Mouse (Mus musculus): ENCODE data around the gene Ube2e1.

- no peak for TF ChIP-seq EP300 (IDR thresholded peaks at IDR 0.05)
- TF ChIP-seq CTCF (IDR thresholded peaks at IDR 0.05), result no peak
These were observed 21.3 kb upstream of the Ube2e1 start for GRCm38 (mm10) chr14:18352934-18353333.
